Mouse (Mus musculus) B cell, adult (primary cell): ENCODE results near the gene Setd3. TPM values are rescaled to one million over a fixed set of nuclear protein-coding genes. Genes with fewer than 3 reads are reported as not detected.

Experiments used
- total RNA-seq: library from RNA; stranded (reverse); gene quantifications from 4 replicates; pipeline ENCODE4 v1.2.4, GENCODE M21; 2023; ENCODE audit not compliant: inconsistent age

The Setd3 gene
- 51.5 to 57.1 TPM (median 55.4 TPM) in 4 replicates for total RNA-seq

DNA sequence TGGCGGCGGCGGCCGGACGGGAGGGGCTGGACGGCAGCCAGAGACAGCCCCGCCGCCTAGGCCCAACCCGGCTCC lies at the start of gene Setd3:
Setd3 (minus strand) TSS at position 69 of the 75 bp plus-strand sequence.

DNA sequence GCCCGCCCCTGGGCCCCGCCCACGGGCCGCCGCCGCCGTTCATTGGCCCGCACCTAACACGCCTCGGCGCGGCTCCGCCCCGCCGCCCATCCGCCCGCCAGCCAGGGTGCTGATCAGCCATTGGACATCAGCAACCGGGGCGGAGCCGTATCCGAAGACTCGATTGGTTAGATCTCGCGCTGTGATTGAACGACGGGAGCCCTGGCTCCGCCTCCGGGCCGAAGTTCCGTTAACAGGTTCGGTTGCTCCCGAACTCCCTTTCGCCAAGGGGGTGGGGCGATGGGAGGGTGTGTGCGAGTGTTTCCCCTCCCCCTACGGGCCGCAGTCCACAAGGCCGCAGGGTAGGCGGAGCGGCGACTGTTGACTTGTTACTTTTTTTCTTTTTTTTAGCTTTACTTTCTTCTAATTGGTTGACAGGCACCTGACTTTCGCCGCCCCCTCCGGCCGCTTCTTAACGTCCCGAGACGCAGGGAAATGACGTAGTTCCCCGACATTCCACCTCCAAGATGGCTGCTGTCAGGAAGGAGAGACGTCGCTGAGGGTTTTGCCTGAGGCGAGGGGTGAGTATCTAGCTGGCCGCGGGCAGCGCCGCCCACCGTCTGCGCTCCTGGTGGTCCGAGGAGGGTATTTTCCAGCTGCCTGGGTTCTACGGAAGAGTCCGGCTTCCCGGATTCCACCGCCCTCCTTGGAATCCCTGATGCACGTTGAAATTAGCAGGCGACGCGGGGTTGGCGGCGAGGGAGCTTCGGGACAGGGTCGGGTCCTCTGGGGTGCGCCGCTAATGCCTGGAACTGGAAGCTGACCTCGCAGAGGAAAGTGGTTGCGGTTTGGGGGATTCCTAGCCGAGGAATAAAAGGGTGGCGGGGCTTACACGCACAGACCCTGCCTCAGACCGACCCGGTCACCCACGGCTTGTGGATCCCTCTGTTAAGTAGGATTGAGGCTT lies 480 bp upstream of the Setd3 start, which contains the start of gene Ccnk:
Ccnk (plus strand) TSS at position 259 of the 946 bp plus-strand sequence.

Other genes starting within 250 kb of the Setd3 start
- 0.16 to 0.54 TPM (median 0.31 TPM) in 4 replicates for gene Bcl11b, start 175.7 kb downstream of the Setd3 start, total RNA-seq
- 99.3 to 108 TPM (median 104 TPM) in 4 replicates for gene Ccnk, start 265 bp upstream of the Setd3 start, total RNA-seq
- gene Ccdc85c, start 96.1 kb upstream of the Setd3 start, total RNA-seq: 0.80 to 1.2 TPM (median 0.98 TPM) in 4 replicates
- not detected in 4 replicates for gene Hhipl1, start 127.0 kb upstream of the Setd3 start, total RNA-seq
- not detected in 4 replicates for gene Cyp46a1, start 155.1 kb upstream of the Setd3 start, total RNA-seq
- not detected in 4 replicates for gene Eml1, start 191.6 kb upstream of the Setd3 start, total RNA-seq